Mouse (Mus musculus): ENCODE data around the gene Tifab.

The Tifab gene

DNA sequence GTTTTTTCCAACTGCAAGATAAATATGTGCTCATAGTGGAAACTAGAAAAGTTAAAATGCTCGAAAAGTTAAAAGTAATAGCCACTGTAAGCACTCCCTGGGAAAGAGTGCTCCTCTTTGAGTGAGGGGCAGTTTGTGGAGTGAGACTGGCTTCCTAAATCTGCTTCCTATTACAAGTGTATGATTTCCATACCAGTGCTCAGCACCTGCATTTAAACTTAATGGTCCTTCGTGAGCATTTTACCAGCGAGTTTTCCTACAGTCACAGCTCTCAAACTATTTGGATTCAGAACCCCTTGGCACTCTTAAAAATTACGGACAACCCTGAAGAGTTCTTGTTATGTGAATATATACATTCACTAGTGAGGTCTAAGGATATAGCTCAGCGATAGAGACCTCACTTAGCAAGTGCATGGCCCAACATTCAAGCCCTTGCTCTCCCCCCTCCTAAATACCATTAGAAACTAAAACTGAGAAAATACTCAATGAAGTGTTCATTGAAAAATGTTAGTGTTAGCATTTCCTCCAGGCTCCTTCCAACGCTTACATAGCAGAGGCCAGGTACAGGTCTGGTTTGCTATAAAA lies 39.4 kb downstream of the Tifab start:
- no peak for DNase-seq (ENCODE audit: low read depth)

DNA sequence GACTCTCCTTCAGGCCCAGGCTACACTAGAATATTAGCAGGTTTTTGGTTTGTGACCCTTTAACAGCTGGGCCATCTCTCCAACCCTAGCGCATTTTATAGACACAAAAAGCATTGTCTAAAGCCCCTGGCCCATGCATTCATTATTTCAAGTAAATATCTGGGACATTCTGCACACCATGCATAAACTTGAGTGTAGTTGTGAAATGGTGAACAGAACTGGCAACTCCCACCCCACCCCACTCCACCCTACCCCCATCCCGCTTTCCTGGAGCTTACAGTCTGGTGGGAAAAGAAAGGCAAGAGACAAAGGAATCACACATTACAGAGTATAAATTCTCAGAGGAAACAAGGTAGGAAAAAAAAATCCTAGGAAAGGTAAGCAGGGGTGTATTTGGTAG lies 42.5 kb downstream of the Tifab start, which contains the start of gene H2afy:
Gene H2afy, minus strand, starts transcription at position 162 of the 400 bp plus-strand sequence.
- DNase-seq (ENCODE audit: low read depth): no peak

DNA sequence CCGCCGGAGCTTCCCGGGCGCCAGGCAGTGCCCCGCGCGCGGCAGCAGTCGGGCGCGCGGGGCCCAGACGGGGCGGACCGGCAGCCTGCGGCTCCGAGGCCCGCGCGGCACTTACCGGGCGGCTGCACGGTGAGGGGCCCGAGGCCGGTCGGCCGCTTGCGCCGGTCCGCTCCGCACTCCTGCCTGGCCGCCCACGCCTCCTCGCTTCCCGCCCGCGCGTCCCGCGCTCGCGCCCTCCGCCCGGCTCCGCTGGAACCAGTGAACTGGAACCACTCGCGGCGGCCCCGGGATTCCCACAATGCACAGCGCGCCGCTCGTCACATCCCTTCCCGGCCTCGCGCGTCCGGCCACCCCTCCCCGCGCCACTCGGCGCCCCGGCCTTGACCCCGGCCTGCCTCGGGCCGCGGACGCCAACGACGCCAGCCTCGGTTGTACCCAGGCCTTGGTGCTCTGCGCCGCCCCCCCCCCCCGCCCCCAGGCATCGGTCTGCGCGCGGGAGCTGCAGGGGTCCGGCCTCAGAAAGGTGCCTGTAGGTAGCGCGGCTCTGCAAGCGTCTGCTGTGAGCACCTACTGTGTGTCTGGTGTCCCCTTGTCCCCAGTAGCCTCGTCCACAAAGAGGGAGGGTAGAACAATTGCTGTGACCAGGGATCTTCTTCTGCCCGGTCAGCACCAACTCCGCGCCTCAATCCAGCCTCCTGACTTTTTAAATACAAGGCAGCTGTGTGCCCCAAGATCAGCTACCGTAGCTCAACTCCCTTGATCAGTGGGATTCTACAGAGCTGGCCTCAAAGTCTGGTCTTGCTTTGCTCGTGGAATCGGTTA lies 43.2 kb downstream of the Tifab start:
- peak; percentile 81 for DNase-seq (ENCODE audit: low read depth)

DNA sequence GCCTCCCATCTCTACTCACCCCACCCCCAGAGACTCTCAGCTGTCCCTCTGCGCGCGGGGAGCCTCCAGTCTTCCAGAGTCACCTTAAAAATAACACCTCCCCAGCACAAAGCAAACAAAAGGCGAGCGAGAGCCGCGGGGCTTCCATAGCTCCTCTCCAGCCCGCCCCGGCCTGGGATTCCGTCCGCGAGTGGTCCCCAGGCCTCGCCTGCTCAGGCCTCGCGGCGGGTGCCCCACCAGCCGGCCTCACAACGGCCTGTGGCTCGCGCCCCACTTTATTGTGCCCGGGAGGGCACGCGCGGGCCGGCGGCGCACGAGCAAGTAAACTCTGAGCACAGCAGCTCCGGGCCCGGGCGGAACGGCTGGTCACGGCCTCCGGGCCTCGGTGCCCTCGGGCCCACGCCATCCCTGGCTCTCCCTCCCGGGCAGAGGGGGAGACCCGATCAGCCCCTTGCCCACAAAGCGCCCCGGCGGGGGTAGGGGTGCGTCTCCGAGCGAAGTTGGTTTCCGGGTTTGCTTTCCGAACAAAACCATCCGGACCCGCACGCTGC lies 44.0 kb downstream of the Tifab start:
- DNase-seq (ENCODE audit: low read depth): no peak

DNA sequence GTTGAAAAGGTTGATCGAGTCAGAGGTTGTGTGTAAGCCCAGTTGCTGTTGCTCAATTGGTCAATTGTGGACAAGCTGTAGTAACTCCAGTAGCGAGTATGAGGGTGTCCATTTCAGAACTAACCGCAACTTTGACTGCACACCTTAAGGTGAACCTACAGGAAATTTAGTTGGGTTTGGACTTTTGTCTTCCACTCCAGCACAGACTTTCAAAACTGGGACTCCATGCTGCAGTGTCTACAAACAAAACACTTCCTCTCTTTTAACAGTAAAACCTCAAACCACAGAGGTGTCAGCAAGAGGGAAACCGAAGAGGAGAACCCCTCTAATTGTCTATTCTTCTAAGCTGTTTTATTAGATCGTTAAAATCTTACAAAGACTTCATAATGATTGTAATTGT lies 44.7 kb downstream of the Tifab start:
- peak; percentile 68 for DNase-seq (ENCODE audit: low read depth)

DNA sequence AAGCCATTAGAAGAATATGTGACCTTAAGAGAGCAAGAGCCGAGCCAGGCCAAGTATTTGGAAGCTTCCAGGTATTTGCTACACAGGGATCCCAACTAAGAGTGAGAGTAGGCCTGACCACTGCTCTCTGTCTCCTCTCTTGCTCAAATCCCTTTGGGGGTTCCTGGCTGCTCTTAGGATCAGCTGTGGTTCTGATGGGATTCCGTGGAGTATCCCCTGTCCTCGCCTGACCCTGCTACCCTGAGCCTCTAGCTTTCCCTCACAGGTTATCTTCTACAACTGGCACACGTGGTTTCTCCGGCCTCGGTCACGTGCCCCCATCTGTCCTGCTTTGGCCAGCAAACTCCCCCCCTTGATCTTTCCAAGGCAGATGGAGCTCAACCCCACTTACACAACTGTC lies 45.7 kb downstream of the Tifab start:
- DNase-seq (ENCODE audit: low read depth): peak; percentile 47

DNA sequence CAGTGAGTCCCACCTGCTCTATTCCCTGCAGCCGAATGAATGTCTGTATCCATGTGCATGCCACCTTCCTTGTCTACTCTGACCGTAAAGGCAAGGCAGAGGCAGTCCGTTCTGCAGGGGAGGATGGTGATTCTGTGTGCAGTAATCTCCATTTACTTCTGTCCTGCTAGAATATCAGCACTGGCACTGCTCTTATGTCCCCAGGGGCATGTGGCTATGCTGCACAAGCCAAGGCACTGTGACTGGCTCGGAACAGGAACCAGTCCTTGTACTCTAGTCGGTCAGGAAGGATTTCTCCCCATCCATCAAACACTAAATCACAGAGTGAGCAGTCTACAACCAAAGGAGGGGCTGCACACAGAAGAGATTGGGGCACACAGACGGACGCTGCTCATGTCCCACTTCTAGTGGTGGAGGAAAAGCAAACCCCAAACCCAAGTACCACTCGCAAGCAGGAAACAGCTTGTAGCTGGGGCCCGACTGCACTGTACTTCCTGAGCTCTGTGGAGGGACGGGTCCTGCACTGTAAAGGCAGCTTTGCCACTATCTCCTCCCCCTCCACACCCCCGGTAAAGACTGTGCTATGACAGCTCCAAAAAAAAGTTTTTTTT lies 46.3 kb downstream of the Tifab start:
- peak; percentile 83 for DNase-seq (ENCODE audit: low read depth)

DNA sequence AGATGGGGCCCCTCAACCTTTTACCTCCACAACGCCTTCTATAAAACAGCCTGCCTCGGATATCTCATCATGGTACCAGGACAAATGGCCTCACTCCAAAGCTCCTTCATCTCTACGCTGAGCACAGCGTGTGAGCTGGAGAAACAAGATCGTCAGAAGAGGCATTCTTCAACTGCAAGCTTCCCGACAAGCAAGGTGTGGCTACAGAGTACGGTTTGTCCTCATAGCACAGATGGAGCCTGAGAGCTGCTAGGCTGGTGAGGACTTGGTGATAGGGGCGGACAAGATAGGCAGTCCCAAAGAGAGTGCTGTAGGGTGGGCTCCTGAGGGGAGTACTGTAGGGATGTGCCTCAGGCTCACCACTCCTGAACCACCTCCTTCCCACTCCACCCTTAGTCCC lies 48.1 kb downstream of the Tifab start:
- DNase-seq (ENCODE audit: low read depth): no peak

DNA sequence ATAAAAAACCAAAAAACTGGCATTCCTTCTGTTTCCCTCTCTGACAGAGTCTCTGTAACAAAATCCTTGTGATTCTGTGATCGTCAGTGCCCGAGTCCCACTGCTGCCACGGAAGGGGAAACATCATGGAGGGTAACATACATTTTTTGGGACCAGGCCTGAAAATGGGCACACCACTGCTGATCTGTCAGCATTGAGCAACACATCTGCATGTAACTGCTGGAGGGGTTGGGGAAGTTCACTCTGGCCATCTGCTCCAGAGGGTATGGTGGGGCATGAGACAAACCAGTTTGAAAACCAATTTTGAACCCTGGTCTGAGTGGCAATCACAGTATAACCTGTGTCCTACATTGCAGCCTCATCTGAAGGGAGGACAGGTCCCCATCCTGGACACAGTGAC lies 49.1 kb downstream of the Tifab start:
- DNase-seq (ENCODE audit: low read depth): no peak

DNA sequence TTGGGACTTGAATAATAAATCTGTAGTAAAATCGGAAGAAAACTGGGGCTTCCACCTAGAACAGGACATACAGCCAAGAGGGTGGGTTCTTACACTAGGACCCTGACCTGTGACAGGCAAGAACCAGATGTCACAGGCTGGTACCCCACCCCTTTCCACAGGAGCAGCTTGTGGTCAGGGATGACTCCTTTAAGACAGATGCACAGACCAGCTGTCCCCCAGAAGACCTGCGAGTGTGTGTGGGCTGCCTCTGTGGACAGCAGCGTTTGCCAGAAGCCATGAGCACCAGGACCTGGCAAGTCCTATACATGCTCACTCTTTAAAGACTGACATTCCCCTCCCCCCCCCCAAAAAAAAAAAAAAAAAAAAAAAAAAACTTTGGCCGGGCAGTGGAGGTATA lies 49.7 kb downstream of the Tifab start:
- no peak for DNase-seq (ENCODE audit: low read depth)

DNA sequence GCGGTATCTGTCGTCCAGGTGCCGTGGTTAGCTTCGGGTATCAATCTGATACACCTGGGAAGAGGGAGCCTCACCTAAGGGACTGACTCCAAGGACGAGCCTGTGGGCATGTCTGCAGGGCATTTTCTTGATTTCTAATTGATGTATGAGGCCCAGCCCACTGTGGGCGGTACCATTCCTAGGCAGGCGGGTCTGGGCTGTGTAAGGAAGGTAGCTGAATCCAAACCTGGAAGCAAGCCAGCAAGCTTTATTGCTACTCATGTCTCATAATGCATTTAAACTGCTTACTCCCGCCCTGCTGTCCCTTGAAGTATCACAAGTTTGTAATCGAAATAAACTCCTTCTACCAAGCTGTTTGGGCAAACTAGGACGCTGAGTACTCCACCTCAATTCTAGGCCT lies 53.1 kb downstream of the Tifab start:
- DNase-seq (ENCODE audit: low read depth): no peak

Data from 416B (cell line).